Mouse (Mus musculus): ENCODE measurements around the gene Xrn1. TPM values are rescaled to one million over a fixed set of nuclear protein-coding genes. Genes with fewer than 3 reads are reported as not detected.
"Not testable (repeated sequence)": the region's sequence is repeated elsewhere in the genome, so short reads cannot be mapped to it uniquely, and the experiment has no call there.

Gene Xrn1
- polyA plus RNA-seq (2014; fragmentation: Nextera tagmentation; extraction: Ambion mirVana): 22.1 and 24.4 TPM in 2 replicates

GRCm38 (mm10) chr9:95954585-95955461 lies at the start of gene Xrn1:
Gene Xrn1, plus strand, starts transcription at chr9:95954760.
- Histone ChIP-seq H3K9ac (replicated peaks; ENCODE audit: low read length) (peak within 1 kb of the TSS; percentile 87), H3K4me2 (ENCODE audit: low read length) (peak within 1 kb of the TSS; percentile 71), H3K9me3 (ENCODE audit: control insufficient read depth, low read length) (no peaks in the 10 kb centered on the region), H3K4me3 (replicated peaks; ENCODE audit: low read depth, low read length) (peak within 1 kb of the TSS; percentile 97), H3K36me3 (ENCODE audit: control insufficient read depth, insufficient read depth, low read length) (peaks cover 10% of the 10 kb centered on the region), H3K27me3 (ENCODE audit: control insufficient read depth, insufficient read depth, low read length) (no peaks in the 10 kb centered on the region), H3K4me1 (ENCODE audit: control insufficient read depth, insufficient read depth, low read length) (no peaks in the 10 kb centered on the region), H3K27ac (replicated peaks; ENCODE audit: low read depth, low read length) (peak within 1 kb of the TSS; percentile 85)
- WGBS: under 1% methylated on average over 57 of the region's 57 CpGs
- DNase-seq (peak; percentile 95), ATAC-seq (ENCODE audit: low FRiP score, low TSS enrichment) (peak; percentile 98)

- Histone ChIP-seq H3K9ac (replicated peaks; ENCODE audit: low read length) (no peak overlapping the region), H3K4me3 (replicated peaks; ENCODE audit: low read depth, low read length) (no peak overlapping the region), H3K36me3 (ENCODE audit: control insufficient read depth, insufficient read depth, low read length) (peaks cover 28% of the 10 kb centered on the region), H3K4me2 (ENCODE audit: low read length) (no peak overlapping the region), H3K27me3 (ENCODE audit: control insufficient read depth, insufficient read depth, low read length) (no peaks in the 10 kb centered on the region), H3K4me1 (ENCODE audit: control insufficient read depth, insufficient read depth, low read length) (no peaks in the 10 kb centered on the region), H3K9me3 (ENCODE audit: control insufficient read depth, low read length) (no peaks in the 10 kb centered on the region), H3K27ac (replicated peaks; ENCODE audit: low read depth, low read length) (no peak overlapping the region)
- no peak for DNase-seq
- ATAC-seq (ENCODE audit: low FRiP score, low TSS enrichment): no peak
Observed at GRCm38 (mm10) chr9:95932855-95933254, 21.7 kb upstream of the Xrn1 start.

DNA sequence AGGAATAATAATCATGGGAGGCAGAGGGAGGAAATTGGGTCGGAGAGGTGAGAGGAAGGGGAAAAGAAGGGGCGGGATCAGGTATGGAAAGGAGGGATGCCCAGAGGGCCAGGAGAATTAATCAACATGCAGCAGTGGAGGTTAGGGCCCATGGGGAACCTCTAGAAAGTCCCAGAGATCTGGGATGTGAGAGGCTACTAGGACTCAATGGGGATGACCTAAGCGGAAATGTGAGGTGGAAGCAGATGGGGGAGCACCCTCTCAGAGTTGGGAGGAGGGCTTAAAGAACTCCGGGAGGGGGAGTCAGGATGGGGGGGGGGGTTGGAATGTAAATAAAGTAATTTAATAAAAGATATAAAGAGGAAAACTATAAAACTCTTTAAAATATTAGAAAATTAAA lies 902 bp upstream of the Xrn1 start:
- Histone ChIP-seq H3K36me3 (ENCODE audit: control insufficient read depth, insufficient read depth, low read length) (peaks cover 12% of the 10 kb centered on the region), H3K9me3 (ENCODE audit: control insufficient read depth, low read length) (no peaks in the 10 kb centered on the region), H3K4me1 (ENCODE audit: control insufficient read depth, insufficient read depth, low read length) (no peaks in the 10 kb centered on the region), H3K27me3 (ENCODE audit: control insufficient read depth, insufficient read depth, low read length) (no peaks in the 10 kb centered on the region), H3K9ac (replicated peaks; ENCODE audit: low read length) (no peak overlapping the region), H3K4me2 (ENCODE audit: low read length) (peak overlapping the region; percentile 71), H3K4me3 (replicated peaks; ENCODE audit: low read depth, low read length) (no peak overlapping the region), H3K27ac (replicated peaks; ENCODE audit: low read depth, low read length) (no peak overlapping the region)
- 77% methylated on average over 4 of the region's 4 CpGs for WGBS
- no peak for DNase-seq
- no peak for ATAC-seq (ENCODE audit: low FRiP score, low TSS enrichment)

- H3K9ac ChIP-seq (replicated peaks; ENCODE audit: low read length): no peak overlapping the region; the same call in 1 of the 2 replicates
- ATAC-seq (ENCODE audit: low FRiP score, low TSS enrichment): peak; percentile 81
- DNase-seq: peak; percentile 83
- H3K27me3 ChIP-seq (ENCODE audit: control insufficient read depth, insufficient read depth, low read length): no peaks in the 10 kb centered on the region
- H3K4me2 ChIP-seq (ENCODE audit: low read length): peak overlapping the region; percentile 71
- peak overlapping the region; percentile 85; the same call in 1 of the 2 replicates for H3K27ac ChIP-seq (replicated peaks; ENCODE audit: low read depth, low read length)
- H3K4me3 ChIP-seq (replicated peaks; ENCODE audit: low read depth, low read length): peak overlapping the region; percentile 97
- no peaks in the 10 kb centered on the region for H3K4me1 ChIP-seq (ENCODE audit: control insufficient read depth, insufficient read depth, low read length)
- 0% methylated on average over 7 of the region's 7 CpGs for WGBS
- H3K36me3 ChIP-seq (ENCODE audit: control insufficient read depth, insufficient read depth, low read length): peaks cover 10% of the 10 kb centered on the region
- H3K9me3 ChIP-seq (ENCODE audit: control insufficient read depth, low read length): no peaks in the 10 kb centered on the region
Observed at GRCm38 (mm10) chr9:95954226-95954584, 355 bp upstream of the Xrn1 start.

DNA sequence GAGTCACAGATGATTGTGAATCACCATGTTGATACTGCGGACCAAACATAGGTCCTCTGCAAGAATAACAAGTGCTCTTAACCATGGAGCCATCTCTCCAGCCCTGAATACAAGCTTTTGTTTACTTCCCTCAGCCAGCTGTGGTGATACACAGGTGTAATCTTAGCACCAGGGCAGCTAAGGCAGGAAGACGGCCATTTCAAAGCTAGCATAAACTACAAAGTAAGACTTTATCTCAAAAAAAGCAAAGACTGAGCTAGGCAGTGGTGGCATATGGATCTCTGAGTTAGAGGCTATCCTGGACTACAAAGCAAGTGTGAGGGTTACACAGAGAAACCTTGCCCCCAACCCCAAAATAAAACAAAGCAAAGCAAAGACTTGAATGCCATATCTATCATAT lies 3.1 kb downstream of the Xrn1 start:
- Histone ChIP-seq H3K4me3 (replicated peaks; ENCODE audit: low read depth, low read length) (no peak overlapping the region), H3K27ac (replicated peaks; ENCODE audit: low read depth, low read length) (no peak overlapping the region), H3K36me3 (ENCODE audit: control insufficient read depth, insufficient read depth, low read length) (no peaks in the 10 kb centered on the region), H3K4me1 (ENCODE audit: control insufficient read depth, insufficient read depth, low read length) (no peaks in the 10 kb centered on the region), H3K9me3 (ENCODE audit: control insufficient read depth, low read length) (no peaks in the 10 kb centered on the region), H3K9ac (replicated peaks; ENCODE audit: low read length) (no peak overlapping the region), H3K4me2 (ENCODE audit: low read length) (no peak overlapping the region), H3K27me3 (ENCODE audit: control insufficient read depth, insufficient read depth, low read length) (no peaks in the 10 kb centered on the region)
- ATAC-seq (ENCODE audit: low FRiP score, low TSS enrichment) (no peak), DNase-seq (no peak)
- WGBS: 94% methylated on average over 2 of the region's 2 CpGs

GRCm38 (mm10) chr9:95958041-95958730 lies 3.6 kb downstream of the Xrn1 start:
- DNase-seq: no peak

GRCm38 (mm10) chr9:95958731-95959105 lies 4.2 kb downstream of the Xrn1 start:
- not testable (repeated sequence) for H3K4me1 ChIP-seq (ENCODE audit: control insufficient read depth, insufficient read depth, low read length); H3K4me2 ChIP-seq (ENCODE audit: low read length); H3K9me3 ChIP-seq (ENCODE audit: control insufficient read depth, low read length); ATAC-seq (ENCODE audit: low FRiP score, low TSS enrichment); H3K9ac ChIP-seq (replicated peaks; ENCODE audit: low read length); H3K27me3 ChIP-seq (ENCODE audit: control insufficient read depth, insufficient read depth, low read length); H3K4me3 ChIP-seq (replicated peaks; ENCODE audit: low read depth, low read length); DNase-seq; H3K36me3 ChIP-seq (ENCODE audit: control insufficient read depth, insufficient read depth, low read length); H3K27ac ChIP-seq (replicated peaks; ENCODE audit: low read depth, low read length)
- WGBS: 95% methylated on average over 2 of the region's 2 CpGs

More at GRCm38 (mm10) chr9:95958041-95958730, 3.6 kb downstream of the Xrn1 start:
- Histone ChIP-seq H3K9me3 (ENCODE audit: control insufficient read depth, low read length) (no peaks in the 10 kb centered on the region), H3K4me3 (replicated peaks; ENCODE audit: low read depth, low read length) (no peak overlapping the region), H3K27ac (replicated peaks; ENCODE audit: low read depth, low read length) (no peak overlapping the region), H3K4me2 (ENCODE audit: low read length) (no peak overlapping the region), H3K9ac (replicated peaks; ENCODE audit: low read length) (no peak overlapping the region), H3K4me1 (ENCODE audit: control insufficient read depth, insufficient read depth, low read length) (no peaks in the 10 kb centered on the region), H3K27me3 (ENCODE audit: control insufficient read depth, insufficient read depth, low read length) (no peaks in the 10 kb centered on the region), H3K36me3 (ENCODE audit: control insufficient read depth, insufficient read depth, low read length) (no peaks in the 10 kb centered on the region)
- 96% methylated on average over 7 of the region's 7 CpGs for WGBS
- ATAC-seq (ENCODE audit: low FRiP score, low TSS enrichment): no peak

DNA sequence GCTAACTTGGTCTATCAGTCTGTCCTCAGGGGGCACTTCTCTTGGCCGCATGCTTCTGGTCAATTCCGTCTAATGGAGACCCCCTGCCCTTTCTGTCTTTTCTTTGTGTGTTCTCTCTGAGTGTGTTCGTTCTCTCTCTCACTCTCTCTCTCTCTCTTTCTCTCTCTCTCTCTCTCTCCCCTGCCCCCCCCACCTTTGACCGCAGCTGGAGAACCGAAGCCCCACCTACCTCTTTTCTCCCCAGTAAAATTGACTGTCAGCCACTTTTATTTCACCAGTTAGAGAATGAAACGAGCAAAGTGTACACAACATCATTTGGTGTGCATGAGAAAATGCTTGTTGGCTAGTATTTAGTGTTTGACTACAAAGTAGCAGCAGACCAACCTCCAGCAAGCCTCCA lies 4.7 kb downstream of the Xrn1 start:
- ATAC-seq (ENCODE audit: low FRiP score, low TSS enrichment): no peak

More for the DNA sequence above, 4.7 kb downstream of the Xrn1 start:
- Histone ChIP-seq H3K27me3 (ENCODE audit: control insufficient read depth, insufficient read depth, low read length) (no peaks in the 10 kb centered on the region), H3K9me3 (ENCODE audit: control insufficient read depth, low read length) (no peaks in the 10 kb centered on the region), H3K4me3 (replicated peaks; ENCODE audit: low read depth, low read length) (no peak overlapping the region), H3K36me3 (ENCODE audit: control insufficient read depth, insufficient read depth, low read length) (peaks cover 4% of the 10 kb centered on the region; the same call in 1 of the 2 replicates), H3K4me1 (ENCODE audit: control insufficient read depth, insufficient read depth, low read length) (no peaks in the 10 kb centered on the region), H3K27ac (replicated peaks; ENCODE audit: low read depth, low read length) (no peak overlapping the region), H3K9ac (replicated peaks; ENCODE audit: low read length) (no peak overlapping the region), H3K4me2 (ENCODE audit: low read length) (no peak overlapping the region)
- DNase-seq: no peak
- 89% methylated on average over 6 of the region's 6 CpGs for WGBS
